Mouse (Mus musculus) right cerebral cortex, adult 2 months (tissue): ENCODE results near the gene Rdh13.

Experiments used
- DNase-seq, 2 experiments: peaks; one replicate each; pipeline ENCODE4 v3.0.0; 2021 to 2022; ENCODE audit warnings: low spot score in 2 of 2

Gene Rdh13

GRCm38 (mm10) chr7:4445216-4445791 is at the start of gene Rdh13:
TSS of gene Rdh13 (minus strand) at chr7:4445649.
- DNase-seq: peak; percentile 89 to 94

- no peak for DNase-seq
Measured at GRCm38 (mm10) chr7:4493991-4494390, 48.5 kb upstream of the Rdh13 start.

GRCm38 (mm10) chr7:4492284-4493224 is 47.1 kb upstream of the Rdh13 start:
- no peak for DNase-seq

- no peak for DNase-seq
Measured at GRCm38 (mm10) chr7:4491308-4491707, 45.9 kb upstream of the Rdh13 start.

GRCm38 (mm10) chr7:4482281-4482680 is 36.8 kb upstream of the Rdh13 start:
- DNase-seq: no peak

GRCm38 (mm10) chr7:4479674-4480073 is 34.2 kb upstream of the Rdh13 start:
- peak; percentile 49 to 50 for DNase-seq

GRCm38 (mm10) chr7:4478796-4479291 is 33.4 kb upstream of the Rdh13 start:
- no peak for DNase-seq

GRCm38 (mm10) chr7:4478021-4478795 is 32.8 kb upstream of the Rdh13 start:
- DNase-seq: peak; percentile 62 to 63

GRCm38 (mm10) chr7:4473940-4474339 is 28.5 kb upstream of the Rdh13 start:
- no peak for DNase-seq

- DNase-seq: peak; percentile 90 to 93
Measured at GRCm38 (mm10) chr7:4471179-4471555, 25.7 kb upstream of the Rdh13 start.

- DNase-seq: peak; percentile 52 to 66
Measured at GRCm38 (mm10) chr7:4470275-4471178, 25.1 kb upstream of the Rdh13 start.

- no peak for DNase-seq
Measured at GRCm38 (mm10) chr7:4467801-4468200, 22.4 kb upstream of the Rdh13 start.

GRCm38 (mm10) chr7:4464194-4464824 is 18.9 kb upstream of the Rdh13 start:
- DNase-seq: no peak

- DNase-seq: no peak
Measured at GRCm38 (mm10) chr7:4460576-4461434, 15.4 kb upstream of the Rdh13 start, which contains the start of gene Eps8l1. TSS of gene Eps8l1 (plus strand) at chr7:4460674.

GRCm38 (mm10) chr7:4452644-4453043 is 7.2 kb upstream of the Rdh13 start:
- no peak for DNase-seq

GRCm38 (mm10) chr7:4449211-4449610 is 3.8 kb upstream of the Rdh13 start:
- DNase-seq: no peak

- no peak for DNase-seq
Measured at GRCm38 (mm10) chr7:4448439-4448838, 3.0 kb upstream of the Rdh13 start.

GRCm38 (mm10) chr7:4447138-4447537 is 1.7 kb upstream of the Rdh13 start:
- no peak for DNase-seq

- DNase-seq: no peak
Measured at GRCm38 (mm10) chr7:4440549-4440948, 4.9 kb downstream of the Rdh13 start.

- DNase-seq: no peak
Measured at GRCm38 (mm10) chr7:4437721-4438120, 7.7 kb downstream of the Rdh13 start.
